Mouse (Mus musculus) bone marrow macrophage, adult 2 months (primary cell): ENCODE data around the gene Llgl2. TPM values are rescaled to one million over a fixed set of nuclear protein-coding genes. Genes with fewer than 3 reads are reported as not detected.

Source experiments
- H3K27ac ChIP-seq: 2 replicates; pipeline ENCODE4 v1.5.1; 2012; ENCODE audit warnings: low read depth, low read length; ENCODE audit not compliant: insufficient read depth
- H3K4me1 ChIP-seq: 2 replicates; pipeline ENCODE4 v1.6.1; 2012; ENCODE audit warnings: low read length; ENCODE audit not compliant: control insufficient read depth, insufficient read depth
- H3K4me3 ChIP-seq: 2 replicates; pipeline ENCODE4 v1.5.1; 2012; ENCODE audit warnings: mild to moderate bottlenecking, low read length, moderate library complexity; ENCODE audit not compliant: insufficient read depth
- CTCF ChIP-seq: IDR thresholded peaks from 2 replicates; pipeline ENCODE4 v1.5.1; 2012; ENCODE audit warnings: low read depth, mild to moderate bottlenecking, low read length, moderate library complexity
- POLR2A ChIP-seq: IDR thresholded peaks from 2 replicates; pipeline ENCODE4 v1.6.1; 2012; ENCODE audit warnings: mild to moderate bottlenecking, low read depth, low read length, borderline replicate concordance
- polyA plus RNA-seq: library from polyadenylated mRNA; stranded (reverse); fragments of >200 nt; gene quantifications from 2 replicates; pipeline ENCODE4 v1.2.4, GENCODE M21; 2012; ENCODE audit not compliant: missing spikeins, insufficient read depth, insufficient read length

The Llgl2 gene
- polyA plus RNA-seq = 4.0 and 4.9 TPM in 2 replicates

DNA sequence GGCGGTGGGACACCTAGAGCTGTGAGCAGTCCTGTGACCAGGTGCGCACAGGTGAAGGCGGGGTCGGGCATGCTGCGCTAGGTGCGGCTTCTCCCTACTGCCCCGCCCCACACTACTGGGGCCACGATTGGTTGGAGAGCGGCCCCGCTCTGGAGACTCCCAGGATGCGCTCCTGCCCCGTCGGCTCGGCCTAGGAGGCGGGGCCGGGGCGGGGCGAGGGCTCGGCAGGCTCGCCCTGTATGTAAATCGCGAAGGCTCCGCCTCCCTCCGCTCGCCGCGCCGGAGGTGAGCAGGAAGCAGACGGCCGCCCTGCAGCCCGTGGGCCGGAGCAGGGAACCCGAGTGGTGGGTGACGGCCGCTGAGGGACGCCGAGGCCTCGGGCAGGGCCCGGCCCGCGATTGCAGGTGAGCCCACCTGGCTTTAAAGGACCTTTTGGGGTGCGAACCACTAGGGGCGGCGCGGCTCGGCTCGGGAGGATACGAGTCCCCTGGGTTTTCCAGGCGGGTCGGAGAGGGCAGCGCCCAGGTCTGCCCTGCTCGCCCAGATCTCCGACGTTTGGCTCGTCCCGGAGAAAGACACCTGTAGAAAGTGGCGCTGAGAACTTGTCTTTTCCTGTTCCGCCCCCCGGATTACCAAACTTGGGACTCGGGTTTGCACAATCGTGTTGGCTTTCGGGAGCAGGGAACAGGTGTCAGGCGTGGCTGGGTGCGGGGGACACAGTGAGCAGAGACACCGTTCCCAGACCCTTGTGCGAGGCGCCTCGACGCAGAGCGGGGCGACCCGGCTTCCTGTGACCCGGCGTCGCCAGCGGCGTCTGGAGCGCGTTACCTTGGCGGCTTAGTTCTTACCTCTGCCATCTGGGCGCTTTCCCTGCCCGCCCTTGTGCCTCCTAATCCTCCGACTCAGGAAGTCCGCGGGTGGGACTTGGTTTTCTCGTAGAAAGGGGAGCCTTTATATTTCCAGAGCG, at the start of gene Llgl2:
Gene Llgl2, plus strand, starts transcription at position 276 of the 967 bp plus-strand sequence.
- peak within 1 kb of the TSS; percentile 81 for H3K4me3 ChIP-seq
- H3K27ac ChIP-seq = no peak within 1 kb of the TSS
- peaks cover 13% of the 10 kb centered on the region for H3K4me1 ChIP-seq
- TF ChIP-seq POLR2A (no peak), CTCF (no peak; the same call in 1 of the 2 replicates)

DNA sequence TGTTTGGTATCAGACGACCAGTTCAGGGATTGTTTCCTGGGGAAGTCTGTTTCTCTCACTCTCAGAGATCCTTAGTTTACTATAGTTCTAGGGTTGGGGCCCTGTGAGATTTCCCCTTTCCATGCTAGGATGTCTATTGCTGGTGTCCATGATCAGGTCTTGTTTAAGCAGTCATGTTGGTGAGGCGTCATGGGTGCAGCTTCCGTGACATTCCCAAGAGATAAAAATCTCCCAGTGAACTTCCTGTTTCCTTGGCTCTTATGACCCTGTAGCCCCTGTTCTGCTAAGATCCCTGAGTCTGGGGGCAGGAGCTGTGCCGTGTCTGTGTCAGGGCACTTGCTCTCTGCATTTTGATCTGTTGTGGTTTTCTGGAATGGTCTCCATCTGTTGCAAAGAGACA, 49.2 kb upstream of the Llgl2 start:
- Histone ChIP-seq H3K4me3 (no peak overlapping the region), H3K4me1 (no peaks in the 10 kb centered on the region), H3K27ac (no peak overlapping the region)
- no peak for TF ChIP-seq POLR2A

DNA sequence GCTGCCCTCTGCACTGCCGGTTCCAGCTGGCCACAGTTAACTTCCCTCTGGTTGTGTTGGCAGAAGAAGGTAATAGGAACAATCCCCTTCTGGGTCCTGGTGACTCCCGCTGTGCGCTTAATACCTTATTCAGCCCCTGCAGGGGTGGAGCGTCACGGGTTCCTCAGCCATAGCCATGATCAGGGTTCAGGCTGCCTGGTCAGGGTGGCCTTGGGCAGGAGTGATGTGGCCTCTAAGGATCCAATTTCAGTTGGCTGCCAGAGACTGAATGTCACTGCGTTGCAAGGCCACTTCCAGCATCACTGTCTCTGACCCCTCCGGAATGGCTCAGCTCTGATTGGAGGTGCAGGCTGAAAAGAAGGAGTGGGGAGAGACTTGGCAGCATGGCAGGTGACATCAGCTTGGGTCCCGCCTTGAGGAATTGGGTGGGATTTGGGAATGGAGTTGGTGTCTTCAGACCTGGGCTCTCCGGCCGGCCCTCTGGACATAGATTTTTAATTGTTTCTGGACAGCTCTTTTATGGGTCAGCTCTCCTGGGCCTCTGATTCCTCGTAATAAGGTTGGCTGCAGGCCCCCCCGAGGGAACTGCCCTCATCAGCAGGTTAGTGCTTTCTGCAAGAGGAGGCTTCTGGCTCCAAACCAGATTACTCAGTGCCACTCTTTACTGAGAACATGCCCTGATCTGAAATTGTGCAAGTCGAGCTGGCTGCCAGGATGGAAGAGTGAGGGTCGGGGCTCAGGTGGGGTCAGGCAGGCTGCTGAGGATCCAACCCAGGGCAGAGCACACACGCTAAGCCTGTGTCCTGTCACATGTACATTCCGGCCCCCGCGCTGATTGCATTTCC, 47.8 kb upstream of the Llgl2 start:
- H3K4me3 ChIP-seq = no peak overlapping the region
- TF ChIP-seq POLR2A (no peak), CTCF (no peak)
- no peak overlapping the region for H3K27ac ChIP-seq
- H3K4me1 ChIP-seq = no peaks in the 10 kb centered on the region

DNA sequence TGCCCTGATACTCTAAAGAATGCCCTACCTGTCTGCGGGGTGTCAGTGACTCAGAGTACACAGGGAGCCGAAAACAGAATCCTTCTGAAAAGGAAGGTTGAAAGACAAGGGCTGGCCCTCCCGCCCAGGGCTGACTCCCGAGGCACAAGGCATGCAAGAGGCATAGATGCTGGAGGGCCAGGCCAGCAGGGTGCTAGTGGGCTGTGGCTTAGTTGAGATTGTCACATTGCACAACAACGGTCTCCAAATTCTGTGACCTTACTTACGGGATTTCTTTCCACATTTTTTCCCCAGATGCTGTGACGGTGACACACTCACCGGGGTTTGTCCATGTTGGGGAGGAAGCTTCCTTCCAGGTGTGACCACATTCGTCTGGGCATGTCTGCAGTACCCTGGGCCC, 46.9 kb upstream of the Llgl2 start:
- H3K27ac ChIP-seq = no peak overlapping the region
- no peaks in the 10 kb centered on the region for H3K4me1 ChIP-seq
- no peak for TF ChIP-seq POLR2A
- no peak for TF ChIP-seq CTCF
- no peak overlapping the region for H3K4me3 ChIP-seq

DNA sequence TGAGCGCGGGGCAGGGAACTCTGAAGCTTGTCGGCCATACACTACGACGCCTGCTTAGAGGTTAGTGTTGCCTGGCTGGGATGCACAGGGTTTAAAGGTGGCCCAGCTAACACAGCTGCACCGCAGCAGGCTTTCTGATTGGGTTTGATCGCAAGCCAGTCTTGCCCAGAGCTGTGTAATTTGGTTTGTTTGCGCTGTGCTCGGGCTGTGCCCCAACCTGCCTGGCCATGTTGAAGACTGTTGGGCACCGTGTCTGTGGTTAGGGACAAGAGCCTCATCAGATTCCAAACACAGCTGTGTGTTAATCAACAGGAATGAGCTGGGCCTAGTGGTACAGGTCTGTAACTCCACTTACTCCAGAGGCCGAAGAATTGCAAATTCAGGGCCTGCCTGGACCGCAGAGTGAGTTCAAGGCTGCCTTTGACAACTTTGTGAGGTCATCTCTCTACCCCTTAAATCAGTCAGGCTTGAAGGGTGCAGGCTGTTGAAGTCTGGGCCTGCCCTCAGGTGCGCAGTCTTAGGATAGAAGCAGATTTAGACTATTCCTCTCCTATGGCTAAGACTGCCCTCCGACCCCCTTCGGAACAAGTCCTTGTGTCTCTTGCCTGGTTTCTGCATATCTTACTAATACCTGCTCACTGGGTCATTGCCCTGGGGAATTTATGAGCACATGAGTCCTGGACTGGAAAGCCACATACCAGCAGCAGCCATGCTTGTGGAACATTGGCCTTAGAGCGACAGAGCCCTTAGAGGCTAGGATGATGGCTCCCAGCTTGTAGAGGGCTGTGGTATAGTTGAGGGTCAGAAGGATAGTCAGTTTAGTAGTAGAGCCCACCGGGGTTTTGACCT, 46.1 kb upstream of the Llgl2 start:
- H3K4me3 ChIP-seq = no peak overlapping the region
- no peak overlapping the region for H3K27ac ChIP-seq
- TF ChIP-seq CTCF (no peak), POLR2A (no peak)
- H3K4me1 ChIP-seq = no peaks in the 10 kb centered on the region

DNA sequence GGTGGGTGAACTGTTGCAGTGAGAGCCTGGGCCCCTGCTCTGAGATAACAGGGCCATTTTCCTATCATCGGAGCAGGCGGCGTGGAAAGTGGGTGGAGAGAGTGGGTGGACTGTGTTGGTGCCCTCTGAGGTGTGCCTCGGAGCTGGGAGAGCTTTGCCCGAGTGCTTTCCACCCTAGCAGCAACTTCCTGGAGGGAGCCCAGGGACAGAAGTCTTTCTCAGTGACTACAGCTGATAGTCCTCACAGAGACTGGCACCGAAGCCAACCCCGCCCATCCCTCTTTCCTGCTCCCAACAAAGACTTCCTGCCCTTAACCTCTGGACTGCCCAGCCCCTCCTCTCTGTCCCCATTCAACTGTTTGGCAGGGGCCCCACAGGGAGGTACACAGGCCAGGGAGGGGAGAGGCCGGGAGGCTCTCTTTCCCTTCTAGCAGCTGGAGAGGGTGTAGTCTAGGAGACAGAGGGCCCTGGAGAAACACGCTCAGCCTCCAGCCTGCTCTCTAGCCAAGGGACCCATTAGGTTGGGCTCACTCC, 44.7 kb upstream of the Llgl2 start:
- no peaks in the 10 kb centered on the region for H3K4me1 ChIP-seq
- no peak for TF ChIP-seq CTCF
- no peak for TF ChIP-seq POLR2A
- H3K4me3 ChIP-seq = no peak overlapping the region
- no peak overlapping the region for H3K27ac ChIP-seq

DNA sequence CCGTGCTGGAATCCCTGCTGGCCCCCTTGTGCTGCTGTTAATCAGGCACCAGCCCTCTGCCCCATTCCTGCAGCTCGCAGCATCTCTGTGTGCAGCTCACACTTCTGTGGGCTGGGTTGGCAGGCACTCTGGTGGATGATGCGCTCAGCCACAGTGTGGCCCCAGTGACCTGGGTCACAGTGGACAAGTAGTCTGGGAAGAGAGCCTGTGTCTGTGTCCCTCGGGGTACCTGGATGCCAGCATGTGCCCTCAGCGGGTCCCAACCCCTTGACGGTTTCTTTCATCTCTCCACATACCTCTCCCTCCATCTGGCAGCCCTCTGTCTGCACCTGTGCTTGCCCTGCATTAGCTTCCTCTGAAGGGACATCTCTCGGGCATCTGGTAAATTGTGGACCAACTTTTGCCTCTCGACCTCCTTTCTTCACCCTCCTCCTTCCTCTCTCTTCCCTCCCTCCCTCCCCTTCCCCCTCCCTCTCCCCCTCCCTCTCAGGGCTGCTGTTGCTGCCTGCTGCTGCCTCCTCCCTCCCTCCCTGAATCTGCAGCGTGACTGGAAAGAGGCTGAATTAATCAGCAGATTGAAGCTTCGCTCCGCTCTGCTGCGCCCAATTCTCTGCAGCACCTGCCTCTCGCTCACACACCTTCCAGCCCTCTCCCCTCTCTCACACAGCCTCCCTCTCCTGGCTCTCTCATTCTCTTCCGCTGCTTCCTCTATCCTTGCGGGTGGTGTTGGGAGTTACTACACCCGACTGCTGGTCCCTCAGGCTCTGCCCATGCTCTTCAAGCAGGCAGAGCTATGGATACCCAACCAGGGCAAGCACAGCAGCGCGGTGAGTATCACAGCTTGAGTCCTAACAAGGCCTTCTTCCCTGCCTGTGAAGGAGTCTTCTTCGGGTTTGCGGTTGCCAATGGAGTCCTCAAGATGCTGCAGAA, 43.4 kb upstream of the Llgl2 start:
- no peak overlapping the region for H3K27ac ChIP-seq
- no peaks in the 10 kb centered on the region for H3K4me1 ChIP-seq
- no peak for TF ChIP-seq CTCF
- TF ChIP-seq POLR2A = no peak
- H3K4me3 ChIP-seq = no peak overlapping the region

DNA sequence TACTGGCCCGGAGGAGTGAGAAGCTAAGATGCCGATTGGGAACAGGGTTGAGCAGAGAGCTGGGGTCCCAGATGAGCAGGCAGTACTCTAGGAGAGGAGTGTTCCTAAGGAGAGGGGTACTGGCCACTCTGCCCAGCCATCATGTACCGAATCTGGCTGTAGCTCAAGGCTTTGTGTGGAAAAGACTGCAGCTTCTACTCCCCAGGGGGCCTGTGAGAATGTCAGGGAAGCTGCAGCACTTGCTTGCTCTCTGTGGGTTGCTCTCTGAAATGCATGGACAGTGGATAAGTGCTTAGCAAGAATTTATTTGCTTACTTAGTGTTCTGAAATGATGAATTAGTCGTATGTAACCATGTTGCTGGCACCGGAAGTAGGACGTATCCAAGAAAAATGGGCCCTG, 37.4 kb upstream of the Llgl2 start:
- no peak overlapping the region for H3K4me3 ChIP-seq
- TF ChIP-seq POLR2A = no peak
- no peak for TF ChIP-seq CTCF
- no peaks in the 10 kb centered on the region for H3K4me1 ChIP-seq
- H3K27ac ChIP-seq = no peak overlapping the region
